Mouse (Mus musculus): ENCODE data around the gene Trim68.

DNA sequence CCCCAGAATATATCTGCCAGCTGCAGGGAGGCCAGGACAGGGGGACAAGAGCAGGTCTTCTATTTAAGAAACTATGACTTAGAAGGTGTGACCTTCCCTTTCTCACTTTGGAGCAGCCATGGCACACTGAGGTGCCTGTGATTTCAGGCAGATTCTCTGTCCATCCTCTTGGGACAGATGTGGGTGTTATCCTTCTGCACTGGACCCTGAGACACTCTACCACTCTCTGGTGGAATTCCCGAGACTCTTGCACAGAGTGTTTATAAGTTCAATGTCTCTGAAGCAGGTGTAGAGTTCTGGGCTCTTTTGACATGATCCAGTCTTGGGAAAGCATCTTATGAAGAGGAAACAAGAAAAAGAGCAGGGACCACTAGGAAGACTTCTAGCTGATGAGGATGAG, 49.0 kb downstream of the Trim68 start, which contains the start of gene Olfr554:
- TF ChIP-seq CTCF (IDR thresholded peaks at IDR 0.05; ENCODE audit: control insufficient read depth, insufficient read depth, low read length) (no peak), POLR2A (IDR thresholded peaks at IDR 0.05; ENCODE audit: borderline replicate concordance, control insufficient read depth, low read depth, low read length) (no peak)

Data from bone marrow, adult 2 months (tissue).